Comparison of ENCODE assay signal across 8 mouse cellular contexts in the genomic region with DNA sequence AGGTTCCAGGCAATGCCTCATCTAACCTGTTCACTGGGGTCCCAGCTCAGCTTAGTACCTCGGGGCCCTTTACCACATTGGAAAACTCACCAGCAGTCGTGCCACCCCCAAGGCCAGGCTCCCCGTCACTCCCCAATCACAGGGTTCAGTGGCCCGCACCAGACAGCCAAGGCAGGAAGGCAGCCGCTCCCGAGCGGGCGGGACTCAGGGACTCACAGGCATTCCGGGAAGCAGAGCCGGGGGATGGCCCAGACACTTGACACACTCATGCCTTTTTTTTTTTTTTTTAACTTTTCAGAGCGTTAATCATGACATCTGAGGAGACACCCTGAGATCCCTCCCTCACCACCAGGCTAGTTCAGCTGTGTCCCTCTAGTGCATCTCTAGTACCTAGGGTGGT. TPM values are rescaled to one million over a fixed set of nuclear protein-coding genes. Genes with fewer than 3 reads are reported as not detected.
DNase-seq lines count a peak whose midpoint lies in the region; ATAC-seq and TF ChIP-seq lines count a peak whose summit lies in the region.

No protein-coding gene starts in this region.

- no peak overlapping the region for H3K27ac ChIP-seq in embryonic facial prominence, embryonic 10.5 days (replicated peaks)
- H3K27ac ChIP-seq in intestine, postnatal 0 days (ENCODE audit: low read depth, low read length) = peak overlapping the region; percentile 75
- H3K27ac ChIP-seq in lung, embryonic 14.5 days (ENCODE audit: low read depth) = no peak overlapping the region

- peak overlapping the region; percentile 85 for H3K9ac ChIP-seq in intestine, postnatal 0 days (ENCODE audit: low read depth, low read length)
- H3K9ac ChIP-seq in lung, embryonic 14.5 days = peak overlapping the region; percentile 34; the same call in 1 of the 2 replicates

- peak; percentile 51 to 62 for DNase-seq in heart, adult 18-20 months
- no peak for DNase-seq in heart, adult 8-10 months (ENCODE audit: low spot score)
- DNase-seq in embryonic facial prominence, embryonic 10.5 days (ENCODE audit: low spot score) = no peak
- DNase-seq in lung, embryonic 14.5 days = peak; percentile 30
- DNase-seq in B cell, adult 2 months = no peak
- DNase-seq in frontal cortex, postnatal 36 days (ENCODE audit: low spot score in 2 of 2) = no peak
- no peak for DNase-seq in thymus, postnatal 4 days

- peaks cover 74% of the 10 kb centered on the region for H3K4me1 ChIP-seq in embryonic facial prominence, embryonic 10.5 days
- H3K4me1 ChIP-seq in intestine, postnatal 0 days (replicated peaks; ENCODE audit: control insufficient read depth, insufficient read depth, low read length) = peaks cover 16% of the 10 kb centered on the region
- peaks cover 18% of the 10 kb centered on the region for H3K4me1 ChIP-seq in lung, embryonic 14.5 days (ENCODE audit: insufficient read depth)

- no peak for TF ChIP-seq CTCF in intestine, postnatal 0 days (IDR thresholded peaks at IDR 0.05; ENCODE audit: low read depth)
- TF ChIP-seq CTCF in lung, embryonic 14.5 days (IDR thresholded peaks at IDR 0.05; ENCODE audit: low read depth) = no peak

- H3K27me3 ChIP-seq in embryonic facial prominence, embryonic 10.5 days (replicated peaks; ENCODE audit: low read depth, poor library complexity, severe bottlenecking) = no peaks in the 10 kb centered on the region
- H3K27me3 ChIP-seq in intestine, postnatal 0 days (replicated peaks; ENCODE audit: control insufficient read depth, insufficient read depth, low read length) = no peaks in the 10 kb centered on the region
- no peaks in the 10 kb centered on the region for H3K27me3 ChIP-seq in lung, embryonic 14.5 days (ENCODE audit: insufficient read depth, low read length)

- WGBS in embryonic facial prominence, embryonic 10.5 days = 66% methylated on average over 11 of the region's 11 CpGs
- WGBS in intestine, postnatal 0 days = 24% methylated on average over 11 of the region's 11 CpGs
- 46% methylated on average over 11 of the region's 11 CpGs for WGBS in lung, embryonic 14.5 days

- peak overlapping the region; percentile 96 for H3K4me3 ChIP-seq in embryonic facial prominence, embryonic 10.5 days
- peak overlapping the region; percentile 70 for H3K4me3 ChIP-seq in intestine, postnatal 0 days (ENCODE audit: low read depth, low read length)
- H3K4me3 ChIP-seq in lung, embryonic 14.5 days (ENCODE audit: low read depth, low read length) = peak overlapping the region; percentile 96

- no peaks in the 10 kb centered on the region for H3K9me3 ChIP-seq in embryonic facial prominence, embryonic 10.5 days
- H3K9me3 ChIP-seq in intestine, postnatal 0 days (ENCODE audit: control insufficient read depth) = no peaks in the 10 kb centered on the region
- no peaks in the 10 kb centered on the region for H3K9me3 ChIP-seq in lung, embryonic 14.5 days (ENCODE audit: low read depth, low read length)

- H3K4me2 ChIP-seq in intestine, postnatal 0 days (replicated peaks; ENCODE audit: low read depth) = peak overlapping the region; percentile 93
- peak overlapping the region; percentile 90 for H3K4me2 ChIP-seq in lung, embryonic 14.5 days

- peaks cover 5% of the 10 kb centered on the region; the same call in 1 of the 2 replicates for H3K36me3 ChIP-seq in embryonic facial prominence, embryonic 10.5 days (replicated peaks)
- no peaks in the 10 kb centered on the region; the same call in 1 of the 2 replicates for H3K36me3 ChIP-seq in intestine, postnatal 0 days (ENCODE audit: control insufficient read depth, insufficient read depth)
- no peaks in the 10 kb centered on the region for H3K36me3 ChIP-seq in lung, embryonic 14.5 days (ENCODE audit: insufficient read depth)

- ATAC-seq in intestine, postnatal 0 days = peak; percentile 31
- ATAC-seq in lung, embryonic 14.5 days (ENCODE audit: insufficient read depth) = no peak

RNA-seq across cellular contexts. Expression of a gene that starts 4.4 kb away (rescaled TPM):
- total RNA-seq in heart, adult 18-20 months (2021) = 10 to 100 TPM in 1 of 2 experiments, 1 to 10 TPM in 1; 9.0 to 10.1 TPM
- total RNA-seq in heart, adult 8-10 months (2022) = 10 to 100 TPM in 3 of 4 experiments, 1 to 10 TPM in 1; 9.5 to 12.0 (median 11.1) TPM
- 16.2 and 18.2 TPM in 2 replicates for polyA plus RNA-seq in embryonic facial prominence, embryonic 10.5 days (2016; fragmentation: Nextera tagmentation; extraction: Ambion mirVana)
- polyA plus RNA-seq in intestine, postnatal 0 days (2015; fragmentation: Nextera tagmentation; extraction: Ambion mirVana) = 9.8 and 11.1 TPM in 2 replicates
- polyA plus RNA-seq in lung, embryonic 14.5 days (2014; fragmentation: Nextera tagmentation; extraction: Ambion mirVana) = 13.9 and 16.3 TPM in 2 replicates

RNA-seq across cellular contexts. Expression of a gene that starts 14.6 kb away (rescaled TPM):
- 100 to 1,000 TPM; 127 to 149 TPM for total RNA-seq in heart, adult 18-20 months (2021)
- total RNA-seq in heart, adult 8-10 months (2022) = 100 to 1,000 TPM; 148 to 176 (median 153) TPM
- polyA plus RNA-seq in embryonic facial prominence, embryonic 10.5 days (2016; fragmentation: Nextera tagmentation; extraction: Ambion mirVana) = 16.1 and 17.5 TPM in 2 replicates
- polyA plus RNA-seq in intestine, postnatal 0 days (2015; fragmentation: Nextera tagmentation; extraction: Ambion mirVana) = 11.7 and 12.4 TPM in 2 replicates
- 28.7 and 29.7 TPM in 2 replicates for polyA plus RNA-seq in lung, embryonic 14.5 days (2014; fragmentation: Nextera tagmentation; extraction: Ambion mirVana)

RNA-seq across cellular contexts. Expression of a gene that starts 37.5 kb away (rescaled TPM):
- 1,000 to 10,000 TPM; 1,096 to 1,108 TPM for total RNA-seq in heart, adult 18-20 months (2021)
- 1,000 to 10,000 TPM; 1,050 to 1,135 (median 1,101) TPM for total RNA-seq in heart, adult 8-10 months (2022)
- polyA plus RNA-seq in embryonic facial prominence, embryonic 10.5 days (2016; fragmentation: Nextera tagmentation; extraction: Ambion mirVana) = 491 and 493 TPM in 2 replicates
- 1,009 and 1,013 TPM in 2 replicates for polyA plus RNA-seq in intestine, postnatal 0 days (2015; fragmentation: Nextera tagmentation; extraction: Ambion mirVana)
- polyA plus RNA-seq in lung, embryonic 14.5 days (2014; fragmentation: Nextera tagmentation; extraction: Ambion mirVana) = 493 and 529 TPM in 2 replicates

RNA-seq across cellular contexts. Expression of a gene that starts 39.7 kb away (rescaled TPM):
- total RNA-seq in heart, adult 18-20 months (2021) = 1 to 10 TPM; 2.7 to 3.1 TPM
- total RNA-seq in heart, adult 8-10 months (2022) = 1 to 10 TPM; 3.8 to 6.1 (median 4.6) TPM
- polyA plus RNA-seq in embryonic facial prominence, embryonic 10.5 days (2016; fragmentation: Nextera tagmentation; extraction: Ambion mirVana) = 4.9 and 8.5 TPM in 2 replicates
- polyA plus RNA-seq in intestine, postnatal 0 days (2015; fragmentation: Nextera tagmentation; extraction: Ambion mirVana) = 2.1 and 2.7 TPM in 2 replicates
- polyA plus RNA-seq in lung, embryonic 14.5 days (2014; fragmentation: Nextera tagmentation; extraction: Ambion mirVana) = 3.8 and 5.5 TPM in 2 replicates

RNA-seq across cellular contexts. Expression of a gene that starts 47.1 kb away (rescaled TPM):
- total RNA-seq in heart, adult 18-20 months (2021) = 100 to 1,000 TPM; 117 to 125 TPM
- total RNA-seq in heart, adult 8-10 months (2022) = 100 to 1,000 TPM in 1 of 4 experiments, 10 to 100 TPM in 3; 83.9 to 111 (median 91.0) TPM
- 22.2 TPM in 2 replicates for polyA plus RNA-seq in embryonic facial prominence, embryonic 10.5 days (2016; fragmentation: Nextera tagmentation; extraction: Ambion mirVana)
- polyA plus RNA-seq in intestine, postnatal 0 days (2015; fragmentation: Nextera tagmentation; extraction: Ambion mirVana) = 18.1 and 19.5 TPM in 2 replicates
- 32.6 and 34.2 TPM in 2 replicates for polyA plus RNA-seq in lung, embryonic 14.5 days (2014; fragmentation: Nextera tagmentation; extraction: Ambion mirVana)

Comparison
In these comparisons a context has a peak if more than half of its experiments do, and no peak if none do; other contexts are left out.
1. DNase-seq: peak in heart, adult 18-20 months (2 of 2) and lung, embryonic 14.5 days (single experiment); none in heart, adult 8-10 months (single experiment), embryonic facial prominence, embryonic 10.5 days (single experiment), B cell, adult 2 months (0 of 2), frontal cortex, postnatal 36 days (0 of 2) and thymus, postnatal 4 days (single experiment).
2. Peak in every context shown above with its lines, with median percentiles within 50 percentile points of each other: H3K4me3 ChIP-seq.